Mouse (Mus musculus): ENCODE data around the gene Cdk12. TPM values are rescaled to one million over a fixed set of nuclear protein-coding genes. Genes with fewer than 3 reads are reported as not detected.
A peak's percentile ranks its signal among the peaks of the same experiment; 100 is the strongest.

The Cdk12 gene
- polyA plus RNA-seq, 1 experiment = 12.4 TPM

DNA sequence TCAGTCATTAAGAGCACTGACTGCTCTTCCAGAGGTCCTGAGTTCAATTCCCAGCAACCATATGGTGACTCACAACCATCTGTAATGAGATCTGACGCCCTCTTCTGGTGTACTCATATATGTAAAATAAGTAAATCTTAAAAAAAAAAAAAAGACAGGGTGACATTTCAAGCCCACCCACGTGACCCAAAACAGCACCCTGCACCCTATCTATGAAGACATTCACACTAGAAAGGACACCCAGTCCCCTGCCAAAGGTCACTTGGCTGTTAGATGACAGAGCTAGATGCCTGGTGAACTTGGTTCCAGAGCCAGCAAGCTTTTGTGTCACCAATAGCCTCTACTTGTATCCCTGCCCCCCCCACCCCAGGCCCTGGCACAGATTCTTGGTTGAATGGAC, 90.2 kb downstream of the Cdk12 start:
- 44% methylated on average over 2 of the region's 2 CpGs for WGBS
- Histone ChIP-seq H3K4me3 (ENCODE audit: extremely low read depth, insufficient read depth, insufficient read length) (no peak overlapping the region), H3K36me3 (ENCODE audit: control insufficient read depth, insufficient read depth, low read length) (no peaks in the 10 kb centered on the region), H3K4me1 (ENCODE audit: control insufficient read depth, insufficient read depth, insufficient read length) (peaks cover 2% of the 10 kb centered on the region), H3K27ac (ENCODE audit: insufficient read depth, low read length) (no peak overlapping the region), H3K27me3 (ENCODE audit: control insufficient read depth, insufficient read depth, low read length) (peaks cover 19% of the 10 kb centered on the region)
- DNase-seq (ENCODE audit: low read depth in 1 of 2, low spot score in 2 of 2) = no peak
- TF ChIP-seq POLR2A (IDR thresholded peaks at IDR 0.05; ENCODE audit: low read depth, low read length) (no peak), CTCF (IDR thresholded peaks at IDR 0.05; ENCODE audit: extremely low read depth, insufficient read depth, insufficient read length, insufficient replicate concordance) (no peak)

DNA sequence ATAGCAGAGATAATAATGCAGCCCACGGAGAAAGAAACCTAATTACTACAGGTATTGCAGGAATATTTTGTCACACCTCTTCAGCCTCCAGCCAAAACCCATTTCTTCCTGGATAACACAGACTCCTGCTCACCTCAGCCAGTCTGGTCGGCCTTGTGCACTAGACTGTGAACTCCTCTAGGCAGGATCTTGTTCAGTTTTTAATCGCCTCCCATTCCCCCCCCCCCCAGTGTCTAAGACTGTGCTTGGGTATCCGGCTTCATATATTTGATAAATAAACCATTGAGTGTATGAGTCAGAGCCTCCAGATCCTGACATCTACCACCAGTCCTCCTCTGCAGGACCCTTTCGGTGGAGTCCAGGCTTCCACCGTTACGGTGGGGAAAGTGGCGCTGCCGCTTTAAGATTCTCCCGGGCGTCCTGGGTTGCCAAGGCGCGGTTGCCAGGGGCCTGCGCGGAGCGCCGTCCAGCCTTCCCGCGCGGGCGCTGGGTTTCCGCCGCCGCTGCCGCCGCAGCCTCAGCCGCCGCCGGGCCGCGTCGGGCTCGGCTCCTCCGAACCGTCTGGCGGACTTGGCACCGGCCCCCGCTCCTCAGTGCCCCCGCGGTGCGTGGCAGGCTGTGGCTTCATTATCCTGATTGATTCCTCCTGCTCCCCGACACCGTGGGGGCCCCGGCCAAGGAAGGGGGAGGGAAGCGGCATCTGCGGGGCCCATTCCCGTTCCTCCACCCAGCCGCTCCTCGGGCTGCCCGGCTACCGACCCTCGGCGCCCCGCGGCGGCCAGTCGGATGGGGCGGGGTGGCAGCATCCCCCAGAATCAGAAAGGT, 91.5 kb downstream of the Cdk12 start:
- WGBS = 2% methylated on average over 58 of the region's 58 CpGs
- Histone ChIP-seq H3K4me3 (ENCODE audit: extremely low read depth, insufficient read depth, insufficient read length) (peak overlapping the region; percentile 45), H3K4me1 (ENCODE audit: control insufficient read depth, insufficient read depth, insufficient read length) (peaks cover 2% of the 10 kb centered on the region), H3K27ac (ENCODE audit: insufficient read depth, low read length) (no peak overlapping the region), H3K27me3 (ENCODE audit: control insufficient read depth, insufficient read depth, low read length) (peaks cover 21% of the 10 kb centered on the region), H3K36me3 (ENCODE audit: control insufficient read depth, insufficient read depth, low read length) (no peaks in the 10 kb centered on the region)
- peak in 1 of 2 experiments; percentile 21 for DNase-seq (ENCODE audit: low read depth in 1 of 2, low spot score in 2 of 2)
- TF ChIP-seq POLR2A (IDR thresholded peaks at IDR 0.05; ENCODE audit: low read depth, low read length) = no peak
- no peak for TF ChIP-seq CTCF (IDR thresholded peaks at IDR 0.05; ENCODE audit: extremely low read depth, insufficient read depth, insufficient read length, insufficient replicate concordance)

DNA sequence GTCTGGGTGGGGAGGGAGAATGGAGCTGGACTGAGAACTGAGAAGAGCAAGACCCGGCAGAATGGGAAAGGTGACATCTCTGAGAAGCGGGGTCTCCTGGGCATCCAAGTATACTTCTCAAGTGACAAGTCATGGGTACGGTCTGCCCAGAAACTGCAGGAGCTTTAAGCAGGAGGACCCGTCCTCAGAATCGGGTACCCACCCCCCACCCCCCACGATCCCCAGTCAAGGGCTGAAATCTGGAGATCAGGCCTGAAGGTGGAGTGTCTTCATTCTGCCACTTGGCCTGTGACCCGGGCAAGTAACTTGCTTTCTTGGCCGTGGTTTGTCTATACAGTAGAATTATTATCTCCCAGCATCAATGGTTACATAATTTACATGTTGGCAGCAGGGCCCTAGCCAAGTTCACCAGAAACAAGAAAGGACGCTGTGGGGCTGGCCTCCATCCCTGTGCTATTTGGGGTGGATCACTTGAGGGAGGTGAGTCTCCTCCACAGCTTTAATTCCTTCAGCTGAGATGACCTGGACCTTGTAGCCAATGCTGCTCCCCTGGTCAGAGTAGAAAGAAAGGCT, 92.2 kb downstream of the Cdk12 start:
- no peak overlapping the region for H3K27ac ChIP-seq (ENCODE audit: insufficient read depth, low read length)
- peaks cover 2% of the 10 kb centered on the region for H3K4me1 ChIP-seq (ENCODE audit: control insufficient read depth, insufficient read depth, insufficient read length)
- DNase-seq (ENCODE audit: low read depth in 1 of 2, low spot score in 2 of 2) = no peak
- peak overlapping the region; percentile 45; the same call in 1 of the 2 replicates for H3K4me3 ChIP-seq (ENCODE audit: extremely low read depth, insufficient read depth, insufficient read length)
- TF ChIP-seq CTCF (IDR thresholded peaks at IDR 0.05; ENCODE audit: extremely low read depth, insufficient read depth, insufficient read length, insufficient replicate concordance) (no peak), POLR2A (IDR thresholded peaks at IDR 0.05; ENCODE audit: low read depth, low read length) (no peak)
- 15% methylated on average over 9 of the region's 9 CpGs for WGBS
- H3K36me3 ChIP-seq (ENCODE audit: control insufficient read depth, insufficient read depth, low read length) = no peaks in the 10 kb centered on the region
- H3K27me3 ChIP-seq (ENCODE audit: control insufficient read depth, insufficient read depth, low read length) = peaks cover 21% of the 10 kb centered on the region

DNA sequence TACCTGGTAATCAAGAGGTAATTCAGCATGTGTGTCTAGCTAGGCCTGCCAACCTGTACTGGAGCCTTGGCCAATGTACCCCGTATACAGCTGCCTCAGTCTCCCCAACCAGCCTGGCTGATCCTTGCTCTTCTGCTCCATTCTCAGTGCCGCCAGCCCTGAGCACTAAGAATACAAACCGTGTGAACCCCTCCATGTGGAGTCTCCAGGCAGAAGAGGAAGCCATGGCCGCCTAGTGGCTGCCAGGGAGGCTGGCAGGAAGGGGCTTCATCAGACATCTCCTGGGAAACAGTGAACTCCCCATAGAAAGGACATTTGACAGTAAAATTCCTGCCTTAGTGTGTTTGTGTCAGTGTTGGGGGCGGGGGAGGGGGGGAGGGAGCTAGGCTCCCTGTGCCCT, 93.4 kb downstream of the Cdk12 start:
- peaks cover 23% of the 10 kb centered on the region for H3K27me3 ChIP-seq (ENCODE audit: control insufficient read depth, insufficient read depth, low read length)
- no peak overlapping the region for H3K27ac ChIP-seq (ENCODE audit: insufficient read depth, low read length)
- 16% methylated on average over 5 of the region's 5 CpGs for WGBS
- no peak for DNase-seq (ENCODE audit: low read depth in 1 of 2, low spot score in 2 of 2)
- no peak overlapping the region for H3K4me3 ChIP-seq (ENCODE audit: extremely low read depth, insufficient read depth, insufficient read length)
- peak; percentile 27; the same call in 1 of the 2 replicates for TF ChIP-seq CTCF (IDR thresholded peaks at IDR 0.05; ENCODE audit: extremely low read depth, insufficient read depth, insufficient read length, insufficient replicate concordance)
- no peak for TF ChIP-seq POLR2A (IDR thresholded peaks at IDR 0.05; ENCODE audit: low read depth, low read length)
- H3K4me1 ChIP-seq (ENCODE audit: control insufficient read depth, insufficient read depth, insufficient read length) = peaks cover 2% of the 10 kb centered on the region
- no peaks in the 10 kb centered on the region for H3K36me3 ChIP-seq (ENCODE audit: control insufficient read depth, insufficient read depth, low read length)

DNA sequence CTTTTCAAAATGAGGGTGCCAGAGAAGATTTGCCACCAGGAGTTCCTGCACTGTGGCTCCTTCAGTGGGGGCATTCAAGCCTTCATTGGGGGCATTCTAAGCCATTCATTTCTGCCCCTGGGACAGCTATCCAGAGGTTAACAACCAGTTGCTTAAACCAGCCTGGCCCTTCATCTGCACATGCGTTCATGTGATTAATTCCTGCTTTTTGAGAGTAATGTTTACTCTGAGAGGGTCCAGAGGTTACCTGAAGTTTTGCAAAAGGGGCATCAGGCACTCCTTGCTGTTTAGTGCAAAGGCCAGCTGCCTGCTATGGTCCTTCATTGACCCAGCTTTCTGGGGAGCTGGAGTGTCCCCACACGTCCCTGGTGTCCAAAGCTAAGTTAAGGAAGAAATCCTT, 94.1 kb downstream of the Cdk12 start:
- H3K27ac ChIP-seq (ENCODE audit: insufficient read depth, low read length) = no peak overlapping the region
- H3K27me3 ChIP-seq (ENCODE audit: control insufficient read depth, insufficient read depth, low read length) = peaks cover 21% of the 10 kb centered on the region
- H3K4me3 ChIP-seq (ENCODE audit: extremely low read depth, insufficient read depth, insufficient read length) = no peak overlapping the region
- no peak for DNase-seq (ENCODE audit: low read depth in 1 of 2, low spot score in 2 of 2)
- H3K4me1 ChIP-seq (ENCODE audit: control insufficient read depth, insufficient read depth, insufficient read length) = peaks cover 2% of the 10 kb centered on the region
- TF ChIP-seq CTCF (IDR thresholded peaks at IDR 0.05; ENCODE audit: extremely low read depth, insufficient read depth, insufficient read length, insufficient replicate concordance) (no peak), POLR2A (IDR thresholded peaks at IDR 0.05; ENCODE audit: low read depth, low read length) (no peak)
- H3K36me3 ChIP-seq (ENCODE audit: control insufficient read depth, insufficient read depth, low read length) = no peaks in the 10 kb centered on the region
- 86% methylated on average over 2 of the region's 2 CpGs for WGBS

DNA sequence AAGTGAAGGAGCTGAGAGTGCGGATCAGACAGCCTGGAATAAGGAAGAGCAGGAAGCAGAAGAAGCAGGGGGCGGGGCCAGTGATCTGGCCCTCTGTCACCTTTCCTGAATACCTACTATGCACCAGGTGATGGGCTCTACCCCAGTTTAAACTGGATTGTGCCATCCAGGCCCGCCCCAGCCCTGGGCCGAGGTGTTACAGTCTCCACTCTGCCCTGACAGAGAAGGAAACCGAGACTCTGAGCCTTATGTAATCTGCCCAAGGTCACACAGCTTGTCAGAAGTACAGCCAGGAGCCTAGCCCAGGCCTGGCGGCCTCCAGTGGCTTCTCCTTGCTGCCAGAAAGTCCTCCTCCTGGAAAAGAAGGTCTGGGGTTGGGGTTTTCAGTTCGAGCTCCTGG, 94.9 kb downstream of the Cdk12 start:
- Histone ChIP-seq H3K36me3 (ENCODE audit: control insufficient read depth, insufficient read depth, low read length) (no peaks in the 10 kb centered on the region), H3K4me1 (ENCODE audit: control insufficient read depth, insufficient read depth, insufficient read length) (peaks cover 2% of the 10 kb centered on the region), H3K4me3 (ENCODE audit: extremely low read depth, insufficient read depth, insufficient read length) (no peak overlapping the region), H3K27me3 (ENCODE audit: control insufficient read depth, insufficient read depth, low read length) (peaks cover 21% of the 10 kb centered on the region), H3K27ac (ENCODE audit: insufficient read depth, low read length) (no peak overlapping the region)
- WGBS = 36% methylated on average over 7 of the region's 7 CpGs
- TF ChIP-seq POLR2A (IDR thresholded peaks at IDR 0.05; ENCODE audit: low read depth, low read length) = no peak
- DNase-seq (ENCODE audit: low read depth in 1 of 2, low spot score in 2 of 2) = no peak
